Mouse (Mus musculus) liver, embryonic 11.5 days (tissue): ENCODE results near the gene Stk33. TPM values are rescaled to one million over a fixed set of nuclear protein-coding genes. Genes with fewer than 3 reads are reported as not detected.

Experiments used
- ATAC-seq: fragments of 200-750 bp; cut with Nextera tagmentation; replicated peaks from 2 replicates; pipeline ENCODE4 v1.8.0; 2017; ENCODE audit warnings: moderate number of reproducible peaks, mild to moderate bottlenecking, moderate TSS enrichment, moderate library complexity; ENCODE audit not compliant: low FRiP score
- DNase-seq: peaks from one replicate; pipeline ENCODE4 v3.0.0-alpha.2; 2017; ENCODE audit warnings: low spot score
- H3K27ac ChIP-seq: fragments of 300-500 bp; sonication (generic); 2 replicates; pipeline ENCODE4 v1.5.1; 2014; ENCODE audit warnings: mild to moderate bottlenecking, low read depth, low read length, control low read depth
- H3K27me3 ChIP-seq: fragments of 300-500 bp; sonication (generic); replicated peaks from 2 replicates; pipeline ENCODE4 v1.6.1; 2014; ENCODE audit warnings: low read length, mixed read lengths; ENCODE audit not compliant: control insufficient read depth, insufficient read depth
- H3K36me3 ChIP-seq: fragments of 300-500 bp; sonication (generic); 2 replicates; pipeline ENCODE4 v1.6.1; 2014; ENCODE audit warnings: mild to moderate bottlenecking, low read length, moderate library complexity, mixed read lengths; ENCODE audit not compliant: control insufficient read depth, insufficient read depth
- H3K4me1 ChIP-seq: fragments of 300-500 bp; sonication (generic); replicated peaks from 2 replicates; pipeline ENCODE4 v1.6.1; 2014; ENCODE audit warnings: low read length, mixed read lengths; ENCODE audit not compliant: control insufficient read depth, insufficient read depth
- H3K4me2 ChIP-seq: fragments of 300-500 bp; sonication (generic); 2 replicates; pipeline ENCODE4 v1.6.1; 2014; ENCODE audit warnings: mild to moderate bottlenecking, control low read depth, moderate library complexity
- H3K4me3 ChIP-seq: fragments of 300-500 bp; sonication (generic); 2 replicates; pipeline ENCODE4 v1.5.1; 2014; ENCODE audit warnings: low read depth, low read length, control low read depth
- H3K9ac ChIP-seq: fragments of 300-500 bp; sonication (generic); 2 replicates; pipeline ENCODE4 v1.6.1; 2014; ENCODE audit warnings: low read depth, low read length, control low read depth
- H3K9me3 ChIP-seq: fragments of 300-500 bp; sonication (generic); 2 replicates; pipeline ENCODE4 v1.6.1; 2016; ENCODE audit warnings: low read length, inconsistent platforms, mixed read lengths; ENCODE audit not compliant: control insufficient read depth
- WGBS: fragments of 180-500 bp; shearing (Covaris S2); extraction: QIAGEN DNeasy Blood & Tissue Kit; methylation state at CpG from one replicate; pipeline ENCODE4 v1.1.7; 2014; 5-methylcytosine and 5-hydroxymethylcytosine counted together
- polyA plus RNA-seq: library from polyadenylated mRNA; unstranded; fragments of >200 nt; fragmentation: Nextera tagmentation; extraction: Ambion mirVana; gene quantifications from 2 replicates; pipeline ENCODE4 v1.2.1, GENCODE M21; 2014

The Stk33 gene
- polyA plus RNA-seq, 1 experiment from 2014 or later: not detected

- H3K4me3 ChIP-seq: no peak overlapping the region
- ATAC-seq: no peak
Measured at GRCm38 (mm10) chr7:109325731-109326130, 113.2 kb downstream of the Stk33 start.

GRCm38 (mm10) chr7:109325169-109325568 lies 113.7 kb downstream of the Stk33 start:
- Histone ChIP-seq H3K36me3 (no peaks in the 10 kb centered on the region), H3K4me2 (no peak overlapping the region), H3K4me1 (no peaks in the 10 kb centered on the region), H3K9me3 (no peaks in the 10 kb centered on the region), H3K27me3 (no peaks in the 10 kb centered on the region), H3K4me3 (no peak overlapping the region), H3K9ac (no peak overlapping the region), H3K27ac (no peak overlapping the region)
- DNase-seq (no peak), ATAC-seq (no peak)
- WGBS: 78% methylated on average over 9 of the region's 9 CpGs

More at GRCm38 (mm10) chr7:109325731-109326130, 113.2 kb downstream of the Stk33 start:
- no peak for DNase-seq
- Histone ChIP-seq H3K36me3 (no peaks in the 10 kb centered on the region), H3K9ac (no peak overlapping the region), H3K4me1 (no peaks in the 10 kb centered on the region), H3K27ac (no peak overlapping the region), H3K9me3 (no peaks in the 10 kb centered on the region), H3K27me3 (no peaks in the 10 kb centered on the region), H3K4me2 (no peak overlapping the region)
- 85% methylated on average over 3 of the region's 3 CpGs for WGBS

GRCm38 (mm10) chr7:109309506-109309905 lies 129.4 kb downstream of the Stk33 start:
- Histone ChIP-seq H3K27ac (no peak overlapping the region), H3K9ac (no peak overlapping the region), H3K27me3 (no peaks in the 10 kb centered on the region), H3K4me2 (no peak overlapping the region), H3K4me3 (no peak overlapping the region), H3K36me3 (no peaks in the 10 kb centered on the region), H3K9me3 (no peaks in the 10 kb centered on the region), H3K4me1 (no peaks in the 10 kb centered on the region)
- 82% methylated on average over 2 of the region's 2 CpGs for WGBS
- ATAC-seq (no peak), DNase-seq (no peak)

- H3K27ac ChIP-seq: no peak overlapping the region
- ATAC-seq (no peak; the same call in 1 of the 2 replicates), DNase-seq (no peak)
- no peaks in the 10 kb centered on the region for H3K9me3 ChIP-seq
- H3K36me3 ChIP-seq: no peaks in the 10 kb centered on the region
- no peak overlapping the region for H3K4me2 ChIP-seq
- WGBS: 71% methylated on average over 3 of the region's 3 CpGs
- no peaks in the 10 kb centered on the region for H3K4me1 ChIP-seq
- no peak overlapping the region for H3K4me3 ChIP-seq
- H3K27me3 ChIP-seq: no peaks in the 10 kb centered on the region
- H3K9ac ChIP-seq: no peak overlapping the region
Measured at GRCm38 (mm10) chr7:109295807-109296206, 143.1 kb downstream of the Stk33 start.

- Histone ChIP-seq H3K9me3 (no peaks in the 10 kb centered on the region), H3K4me2 (no peak overlapping the region), H3K27ac (no peak overlapping the region), H3K9ac (no peak overlapping the region), H3K36me3 (no peaks in the 10 kb centered on the region), H3K27me3 (no peaks in the 10 kb centered on the region), H3K4me1 (no peaks in the 10 kb centered on the region), H3K4me3 (no peak overlapping the region)
- ATAC-seq (no peak), DNase-seq (no peak)
- 70% methylated on average over 5 of the region's 5 CpGs for WGBS
Measured at GRCm38 (mm10) chr7:109295351-109295750, 143.5 kb downstream of the Stk33 start.

GRCm38 (mm10) chr7:109290501-109290900 lies 148.4 kb downstream of the Stk33 start:
- no peak overlapping the region for H3K27ac ChIP-seq
- no peak overlapping the region for H3K4me2 ChIP-seq
- 18% methylated on average over 2 of the region's 2 CpGs for WGBS
- no peaks in the 10 kb centered on the region for H3K9me3 ChIP-seq
- H3K9ac ChIP-seq: no peak overlapping the region
- ATAC-seq (no peak), DNase-seq (no peak)
- H3K4me1 ChIP-seq: no peaks in the 10 kb centered on the region
- no peaks in the 10 kb centered on the region for H3K36me3 ChIP-seq
- no peaks in the 10 kb centered on the region for H3K27me3 ChIP-seq
- H3K4me3 ChIP-seq: no peak overlapping the region

- no peak for ATAC-seq
Measured at GRCm38 (mm10) chr7:109289106-109289505, 149.8 kb downstream of the Stk33 start.

GRCm38 (mm10) chr7:109282106-109282505 lies 156.8 kb downstream of the Stk33 start:
- H3K4me1 ChIP-seq: no peaks in the 10 kb centered on the region
- no peak overlapping the region for H3K4me2 ChIP-seq
- WGBS: 91% methylated on average over 4 of the region's 4 CpGs
- no peak overlapping the region for H3K9ac ChIP-seq
- H3K36me3 ChIP-seq: no peaks in the 10 kb centered on the region
- H3K4me3 ChIP-seq: no peak overlapping the region
- ATAC-seq (no peak), DNase-seq (no peak)
- no peaks in the 10 kb centered on the region for H3K27me3 ChIP-seq
- no peak overlapping the region for H3K27ac ChIP-seq
- no peaks in the 10 kb centered on the region for H3K9me3 ChIP-seq

More at GRCm38 (mm10) chr7:109289106-109289505, 149.8 kb downstream of the Stk33 start:
- no peak overlapping the region for H3K4me2 ChIP-seq
- no peak overlapping the region for H3K4me3 ChIP-seq
- no peak overlapping the region for H3K27ac ChIP-seq
- 70% methylated on average over 6 of the region's 6 CpGs for WGBS
- H3K9me3 ChIP-seq: no peaks in the 10 kb centered on the region
- no peaks in the 10 kb centered on the region for H3K36me3 ChIP-seq
- H3K4me1 ChIP-seq: no peaks in the 10 kb centered on the region
- no peaks in the 10 kb centered on the region for H3K27me3 ChIP-seq
- DNase-seq: no peak
- H3K9ac ChIP-seq: no peak overlapping the region

- no peaks in the 10 kb centered on the region for H3K4me1 ChIP-seq
- H3K9ac ChIP-seq: no peak overlapping the region
- ATAC-seq: no peak
- 71% methylated on average over 3 of the region's 3 CpGs for WGBS
- H3K9me3 ChIP-seq: no peaks in the 10 kb centered on the region
- no peak overlapping the region for H3K4me3 ChIP-seq
- no peak for DNase-seq
- H3K36me3 ChIP-seq: no peaks in the 10 kb centered on the region
- H3K27ac ChIP-seq: no peak overlapping the region
- no peak overlapping the region for H3K4me2 ChIP-seq
- H3K27me3 ChIP-seq: no peaks in the 10 kb centered on the region
Measured at GRCm38 (mm10) chr7:109276622-109277021, 162.3 kb downstream of the Stk33 start.
